Mouse (Mus musculus): ENCODE measurements at regions not wholly inside any gene's neighbourhood (a gene's known extent, or its start where the extent isn't known, plus 50 kb on each side); places are given as distances from the start of the nearest gene placed in this dataset.

DNA sequence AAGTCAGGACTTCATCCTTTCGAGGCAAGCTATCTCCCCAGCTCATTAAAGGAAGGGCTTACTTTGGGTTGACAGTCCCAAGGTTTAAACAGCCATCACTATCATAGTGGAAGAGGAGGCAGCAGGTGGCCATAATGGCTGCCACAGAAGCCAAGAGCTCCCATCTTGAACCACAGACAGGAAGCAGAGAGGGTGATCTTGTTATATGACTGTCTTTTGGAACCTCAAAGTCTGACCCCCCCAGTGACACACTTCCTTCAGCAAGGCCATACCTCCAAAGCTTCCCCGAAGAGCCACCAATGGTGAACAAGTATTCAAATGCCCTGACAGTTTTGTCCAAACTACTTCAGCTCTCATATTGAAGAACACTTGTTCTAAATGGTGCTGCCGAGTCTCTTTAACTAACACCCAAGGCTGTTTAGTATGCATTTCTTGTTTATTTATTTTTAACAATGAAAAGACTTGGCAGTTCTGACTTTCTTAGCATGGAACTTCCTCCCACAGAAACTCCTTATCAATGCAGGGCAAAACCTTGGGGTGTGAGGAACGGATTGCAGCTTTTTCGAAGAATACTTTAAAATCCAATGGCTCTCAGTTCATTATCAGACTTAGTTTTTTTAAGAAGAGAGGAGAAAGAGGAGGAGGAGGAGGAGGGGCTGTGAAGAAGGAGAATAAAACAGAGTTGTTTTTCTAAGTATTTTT is 79.8 kb upstream of the Tnik start:
- no peak for DNase-seq (ENCODE audit: low read depth, low spot score)

- DNase-seq (ENCODE audit: low read depth, low spot score) = peak; percentile 67
These were observed 77.5 kb upstream of the Tnik start for GRCm38 (mm10) chr3:28185518-28185917.

- DNase-seq (ENCODE audit: low read depth, low spot score) = peak; percentile 35
These were observed 77.1 kb upstream of the Tnik start for GRCm38 (mm10) chr3:28185918-28186317.

GRCm38 (mm10) chr3:28189371-28189770 is 73.6 kb upstream of the Tnik start:
- DNase-seq (ENCODE audit: low read depth, low spot score) = peak; percentile 37

DNA sequence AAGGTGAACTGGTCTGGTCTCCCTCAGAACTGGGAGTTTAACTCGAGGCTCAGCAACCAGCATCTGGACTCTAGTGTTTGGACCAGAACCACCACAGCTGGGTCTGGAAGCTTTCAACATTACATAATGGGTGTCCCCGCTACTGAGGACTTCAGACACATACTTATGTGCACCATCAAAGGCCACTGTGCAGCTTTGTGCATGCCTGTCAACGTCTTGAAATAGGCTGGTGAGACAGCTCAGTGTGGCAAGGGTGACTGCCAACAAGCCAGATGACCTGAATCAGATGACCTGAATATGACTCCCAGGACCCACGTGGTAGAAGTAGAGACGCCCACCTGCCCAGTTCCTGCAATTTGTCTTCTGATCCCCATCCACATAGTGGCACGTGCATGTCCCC is 72.8 kb upstream of the Tnik start:
- no peak for DNase-seq (ENCODE audit: low read depth, low spot score)

GRCm38 (mm10) chr3:28194388-28194970 is 68.5 kb upstream of the Tnik start:
- DNase-seq (ENCODE audit: low read depth, low spot score) = no peak

DNA sequence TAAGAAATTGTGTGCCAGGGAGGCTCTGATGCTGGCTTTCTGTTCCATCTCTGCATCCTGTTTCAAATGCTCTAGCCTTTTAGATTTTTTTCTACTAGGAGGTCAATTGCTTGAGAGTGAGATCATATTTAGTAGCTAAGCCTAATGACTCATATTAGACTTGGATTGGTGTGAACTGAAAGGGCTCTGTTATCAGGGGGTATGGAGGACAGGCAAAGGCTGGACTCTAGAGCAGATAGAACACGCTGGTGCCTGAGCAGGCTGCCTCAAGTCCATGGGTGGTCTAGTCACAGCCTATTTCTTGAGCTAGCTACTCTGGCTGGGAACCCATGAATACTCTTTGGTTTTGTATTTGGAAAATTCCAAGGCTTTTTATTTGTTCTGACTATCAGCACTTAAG is 66.2 kb upstream of the Tnik start:
- no peak for DNase-seq (ENCODE audit: low read depth, low spot score)

GRCm38 (mm10) chr3:28209304-28209703 is 53.7 kb upstream of the Tnik start:
- no peak for DNase-seq (ENCODE audit: low read depth, low spot score)

DNA sequence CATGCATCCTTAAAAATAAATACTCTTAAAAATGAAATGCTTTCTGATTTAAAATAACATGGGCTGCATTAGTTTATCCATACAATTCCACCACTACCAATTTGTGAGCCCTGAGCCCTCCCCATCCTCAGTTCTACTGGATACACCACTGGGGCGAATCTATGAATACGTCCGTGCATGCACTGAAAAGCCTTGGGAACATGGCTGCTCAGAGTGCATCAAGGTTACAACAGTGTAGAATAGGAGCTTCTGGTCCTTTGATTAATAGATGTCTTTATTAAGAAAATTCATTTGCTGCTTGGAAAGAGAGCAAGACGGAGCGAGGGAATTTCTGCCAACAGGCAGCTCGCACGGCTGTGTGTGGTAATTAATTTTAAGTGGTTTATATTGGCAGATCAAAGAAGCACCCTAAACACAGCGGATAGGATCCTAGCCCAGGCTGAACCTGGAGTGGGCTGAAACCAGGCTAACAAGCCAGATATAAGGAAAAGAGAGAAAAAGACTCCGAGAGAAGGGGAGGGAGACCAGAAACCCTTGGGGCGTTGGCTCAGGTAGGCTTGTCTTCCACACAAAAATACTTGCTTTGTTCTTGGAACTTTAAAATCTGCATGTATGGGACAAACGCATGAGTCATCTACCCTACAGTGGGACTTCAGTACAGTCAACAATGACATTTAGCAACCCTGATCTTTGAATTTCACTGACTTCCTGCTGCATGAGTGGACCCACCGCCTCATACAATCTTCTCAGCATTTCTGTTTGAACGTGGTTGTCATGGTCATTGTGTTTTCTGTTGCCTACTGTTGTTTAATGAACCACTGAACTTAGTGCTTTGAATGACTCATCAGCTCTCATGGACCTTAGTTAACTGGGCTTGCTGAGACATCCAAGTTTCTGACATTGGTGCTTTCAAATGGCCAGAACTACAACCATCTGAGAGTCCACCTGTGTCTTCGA is 51.9 kb upstream of the Tnik start:
- no peak for DNase-seq (ENCODE audit: low read depth, low spot score)
